Mouse (Mus musculus): ENCODE results near the gene Tex46. TPM values are rescaled to one million over a fixed set of nuclear protein-coding genes. Genes with fewer than 3 reads are reported as not detected.
A peak's percentile ranks its signal among the peaks of the same experiment; 100 is the strongest.

The Tex46 gene
- total RNA-seq, 2 experiments from 2014 or later, result not detected

GRCm38 (mm10) chr4:136621956-136622355 is 11.7 kb downstream of the Tex46 start:
- intact Hi-C loops (cut with DNase I), result loop anchor here (2.0 to 10.0 kb wide), 4 partner anchors 95 to 357 kb away; no protein-coding TSS in a partner anchor
- no peak for DNase-seq (ENCODE audit: low spot score in 2 of 2)

GRCm38 (mm10) chr4:136622388-136622787 is 12.2 kb downstream of the Tex46 start, which contains the start of gene Lactbl1:
TSS of gene Lactbl1 (plus strand) at chr4:136622621.
- intact Hi-C loops (cut with DNase I), result loop anchor here (5.0 to 10.0 kb wide), 2 partner anchors 250 to 358 kb away; no protein-coding TSS in a partner anchor

GRCm38 (mm10) chr4:136626590-136626989 is 16.4 kb downstream of the Tex46 start:
- DNase-seq (ENCODE audit: low spot score in 2 of 2), result no peak
- intact Hi-C loops (cut with DNase I), result loop anchor here (10.0 kb wide), 1 partner anchor 362 kb away; no protein-coding TSS in a partner anchor

More at GRCm38 (mm10) chr4:136622388-136622787, 12.2 kb downstream of the Tex46 start, which contains the start of gene Lactbl1:
- DNase-seq (ENCODE audit: low spot score in 2 of 2), result no peak

- intact Hi-C loops (cut with DNase I), result no loop called here
- DNase-seq (ENCODE audit: low spot score in 2 of 2), result no peak
Measured at GRCm38 (mm10) chr4:136631237-136631994, 21.2 kb downstream of the Tex46 start.

GRCm38 (mm10) chr4:136635995-136636394 is 25.8 kb downstream of the Tex46 start:
- DNase-seq (ENCODE audit: low spot score in 2 of 2), result no peak
- intact Hi-C loops (cut with DNase I), result no loop called here

GRCm38 (mm10) chr4:136636511-136636910 is 26.3 kb downstream of the Tex46 start:
- intact Hi-C loops (cut with DNase I), result no loop called here
- DNase-seq (ENCODE audit: low spot score in 2 of 2), result no peak

GRCm38 (mm10) chr4:136636983-136637562 is 26.8 kb downstream of the Tex46 start:
- no peak for DNase-seq (ENCODE audit: low spot score in 2 of 2)
- intact Hi-C loops (cut with DNase I), result no loop called here

- DNase-seq (ENCODE audit: low spot score in 2 of 2), result peak; percentile 80 to 85
- intact Hi-C loops (cut with DNase I), result no loop called here
Measured at GRCm38 (mm10) chr4:136637563-136638229, 27.5 kb downstream of the Tex46 start.

GRCm38 (mm10) chr4:136638230-136638750 is 28.1 kb downstream of the Tex46 start:
- no peak for DNase-seq (ENCODE audit: low spot score in 2 of 2)
- intact Hi-C loops (cut with DNase I), result no loop called here

- intact Hi-C loops (cut with DNase I), result no loop called here
- DNase-seq (ENCODE audit: low spot score in 2 of 2), result no peak
Measured at GRCm38 (mm10) chr4:136638890-136639289, 28.7 kb downstream of the Tex46 start.

GRCm38 (mm10) chr4:136648922-136649479 is 38.8 kb downstream of the Tex46 start:
- DNase-seq (ENCODE audit: low spot score in 2 of 2), result peak; percentile 82 to 88
- intact Hi-C loops (cut with DNase I), result loop anchor here (2.0 kb wide), 1 partner anchor 228 kb away; no protein-coding TSS in a partner anchor

- intact Hi-C loops (cut with DNase I), result loop anchor here (2.0 to 5.0 kb wide), 2 partner anchors 227 to 423 kb away; no protein-coding TSS in a partner anchor
- no peak for DNase-seq (ENCODE audit: low spot score in 2 of 2)
Measured at GRCm38 (mm10) chr4:136649480-136650196, 39.4 kb downstream of the Tex46 start.

- intact Hi-C loops (cut with DNase I), result loop anchor here (5.0 kb wide), 1 partner anchor 422 kb away; no protein-coding TSS in a partner anchor
- DNase-seq (ENCODE audit: low spot score in 2 of 2), result no peak
Measured at GRCm38 (mm10) chr4:136650261-136650660, 40.0 kb downstream of the Tex46 start.

GRCm38 (mm10) chr4:136651357-136651811 is 41.1 kb downstream of the Tex46 start:
- intact Hi-C loops (cut with DNase I), result loop anchor here (5.0 kb wide), 1 partner anchor 421 kb away; no protein-coding TSS in a partner anchor
- DNase-seq (ENCODE audit: low spot score in 2 of 2), result no peak

- intact Hi-C loops (cut with DNase I), result loop anchor here (5.0 kb wide), 1 partner anchor 420 kb away; no protein-coding TSS in a partner anchor
- peak in 1 of 2 experiments; percentile 41 for DNase-seq (ENCODE audit: low spot score in 2 of 2)
Measured at GRCm38 (mm10) chr4:136651882-136652527, 41.8 kb downstream of the Tex46 start.

GRCm38 (mm10) chr4:136652528-136652910 is 42.3 kb downstream of the Tex46 start:
- intact Hi-C loops (cut with DNase I), result loop anchor here (5.0 kb wide), 1 partner anchor 420 kb away; no protein-coding TSS in a partner anchor
- DNase-seq (ENCODE audit: low spot score in 2 of 2), result peak in 1 of 2 experiments; percentile 32

GRCm38 (mm10) chr4:136653019-136653418 is 42.8 kb downstream of the Tex46 start:
- intact Hi-C loops (cut with DNase I), result loop anchor here (5.0 kb wide), 1 partner anchor 419 kb away; no protein-coding TSS in a partner anchor
- no peak for DNase-seq (ENCODE audit: low spot score in 2 of 2)

- intact Hi-C loops (cut with DNase I), result loop anchor here (5.0 kb wide), 1 partner anchor 419 kb away; no protein-coding TSS in a partner anchor
- no peak for DNase-seq (ENCODE audit: low spot score in 2 of 2)
Measured at GRCm38 (mm10) chr4:136653692-136654234, 43.5 kb downstream of the Tex46 start.
